Comparison of ENCODE assay signal across 9 mouse cellular contexts in genomic region chr7:128372331-128372730, GRCm38 (mm10). TPM values are rescaled to one million over a fixed set of nuclear protein-coding genes. Genes with fewer than 3 reads are reported as not detected.
A peak's percentile ranks its signal among the peaks of the same experiment; 100 is the strongest.
DNase-seq lines count a peak whose midpoint lies in the region; ATAC-seq lines count a peak whose summit lies in the region.
"Had no signal": no experiment of that assay in that cellular context is flagged by ENCODE, and none has a peak within 500 bp of the region (broad histone marks: within the 10 kb centered on the region; RNA-seq: fewer than 3 reads in every experiment).

No protein-coding gene starts in this region.

- H3K9ac ChIP-seq in midbrain, embryonic 14.5 days (replicated peaks; ENCODE audit: low read length), result no peak overlapping the region
- no peak overlapping the region for H3K9ac ChIP-seq in midbrain, embryonic 11.5 days (ENCODE audit: low read length)
- H3K9ac ChIP-seq in forebrain, embryonic 13.5 days, result no peak overlapping the region

- WGBS in midbrain, embryonic 14.5 days, result 58% methylated on average over 3 of the region's 3 CpGs
- WGBS in midbrain, embryonic 11.5 days, result 39% methylated on average over 3 of the region's 3 CpGs
- WGBS in forebrain, embryonic 13.5 days, result 48% methylated on average over 3 of the region's 3 CpGs

- no peak overlapping the region for H3K4me2 ChIP-seq in midbrain, embryonic 14.5 days (ENCODE audit: low read length)
- H3K4me2 ChIP-seq in midbrain, embryonic 11.5 days, result no peak overlapping the region
- H3K4me2 ChIP-seq in forebrain, embryonic 13.5 days, result no peak overlapping the region

- DNase-seq in embryo, embryonic 10.5 days (ENCODE audit: low spot score), result peak; percentile 45
- DNase-seq in embryo, embryonic 9.5 days (ENCODE audit: extremely low spot score), result no peak
- DNase-seq in midbrain, embryonic 14.5 days, result peak; percentile 13
- DNase-seq in midbrain, embryonic 11.5 days (ENCODE audit: low spot score, missing footprints), result no peak
- DNase-seq in thymus, postnatal 14 days, result peak; percentile 79
- DNase-seq: gastrocnemius, postnatal 14 days had no signal

- H3K4me3 ChIP-seq in midbrain, embryonic 14.5 days (replicated peaks; ENCODE audit: low read depth, low read length), result no peak overlapping the region
- H3K4me3 ChIP-seq in midbrain, embryonic 11.5 days (ENCODE audit: low read depth, low read length), result no peak overlapping the region
- H3K4me3 ChIP-seq in forebrain, embryonic 13.5 days, result no peak overlapping the region

- no peak for ATAC-seq in midbrain, embryonic 14.5 days (ENCODE audit: low FRiP score, low TSS enrichment)
- no peak for ATAC-seq in midbrain, embryonic 11.5 days (ENCODE audit: low FRiP score)
- ATAC-seq in granulocyte monocyte progenitor cell, adult 5-6 weeks (replicated peaks; ENCODE audit: poor library complexity, severe bottlenecking), result 0 out of 2 replicates have a peak, but pooled peaks have one; percentile 35
- ATAC-seq in megakaryocyte-erythroid progenitor cell, adult 5-6 weeks (replicated peaks; ENCODE audit: low FRiP score, low TSS enrichment, poor library complexity, severe bottlenecking), result no peak
- no peak for ATAC-seq in forebrain, embryonic 13.5 days

- H3K27ac ChIP-seq in midbrain, embryonic 14.5 days (replicated peaks; ENCODE audit: low read depth, low read length), result no peak overlapping the region
- H3K27ac ChIP-seq in midbrain, embryonic 11.5 days (ENCODE audit: low read depth, low read length), result no peak overlapping the region
- H3K27ac ChIP-seq in forebrain, embryonic 13.5 days, result no peak overlapping the region

- no peaks in the 10 kb centered on the region for H3K27me3 ChIP-seq in midbrain, embryonic 14.5 days (ENCODE audit: control insufficient read depth, insufficient read depth, low read length)
- no peaks in the 10 kb centered on the region for H3K27me3 ChIP-seq in midbrain, embryonic 11.5 days (ENCODE audit: control insufficient read depth, insufficient read depth, low read length)
- no peaks in the 10 kb centered on the region for H3K27me3 ChIP-seq in forebrain, embryonic 13.5 days

- 0 out of 2 replicates have a peak, but pooled peaks cover 5% of the 10 kb centered on the region for H3K9me3 ChIP-seq in midbrain, embryonic 14.5 days (ENCODE audit: control insufficient read depth, low read length)
- H3K9me3 ChIP-seq in midbrain, embryonic 11.5 days (ENCODE audit: control insufficient read depth, low read length), result no peaks in the 10 kb centered on the region; the same call in 1 of the 2 replicates
- H3K9me3 ChIP-seq in forebrain, embryonic 13.5 days (replicated peaks), result peaks cover 5% of the 10 kb centered on the region

- no peaks in the 10 kb centered on the region for H3K36me3 ChIP-seq in midbrain, embryonic 14.5 days (ENCODE audit: control insufficient read depth, insufficient read depth, low read length)
- H3K36me3 ChIP-seq in midbrain, embryonic 11.5 days (ENCODE audit: control insufficient read depth, insufficient read depth, low read length), result no peaks in the 10 kb centered on the region
- H3K36me3 ChIP-seq in forebrain, embryonic 13.5 days (ENCODE audit: poor library complexity, severe bottlenecking), result no peaks in the 10 kb centered on the region

- no peaks in the 10 kb centered on the region for H3K4me1 ChIP-seq in midbrain, embryonic 14.5 days (ENCODE audit: control insufficient read depth, insufficient read depth, low read length)
- no peaks in the 10 kb centered on the region for H3K4me1 ChIP-seq in midbrain, embryonic 11.5 days (ENCODE audit: control insufficient read depth, insufficient read depth, low read length)
- H3K4me1 ChIP-seq in forebrain, embryonic 13.5 days, result no peaks in the 10 kb centered on the region

RNA-seq across cellular contexts. Expression of gene Rgs10, which starts 46.2 kb away (rescaled TPM):
- polyA plus RNA-seq in midbrain, embryonic 14.5 days (2014; fragmentation: Nextera tagmentation; extraction: Ambion mirVana), result 43.6 and 57.5 TPM in 2 replicates
- polyA plus RNA-seq in midbrain, embryonic 11.5 days (2014; fragmentation: Nextera tagmentation; extraction: Ambion mirVana), result 10.0 and 11.7 TPM in 2 replicates
- total RNA-seq in granulocyte monocyte progenitor cell, adult 5-6 weeks (2014; fragmentation: Nextera tagmentation), result 89.9 and 96.4 TPM in 2 replicates
- 36.1 and 66.2 TPM in 2 replicates for total RNA-seq in granulocyte monocyte progenitor cell, adult 5-6 weeks (2017)
- 152 and 177 TPM in 2 replicates for total RNA-seq in megakaryocyte-erythroid progenitor cell, adult 5-6 weeks (2014; fragmentation: Nextera tagmentation)
- 119 and 210 TPM in 2 replicates for total RNA-seq in megakaryocyte-erythroid progenitor cell, adult 5-6 weeks (2017)
- polyA plus RNA-seq in forebrain, embryonic 13.5 days (2015; fragmentation: Nextera tagmentation; extraction: Ambion mirVana), result 10.2 and 11.5 TPM in 2 replicates

Comparison
In these comparisons a context has a peak if more than half of its experiments do, and no peak if none do; other contexts are left out.
1. DNase-seq: peak in embryo, embryonic 10.5 days (single experiment), midbrain, embryonic 14.5 days (single experiment) and thymus, postnatal 14 days (single experiment); none in embryo, embryonic 9.5 days (single experiment) and midbrain, embryonic 11.5 days (single experiment).